Mouse (Mus musculus) intestine, postnatal 0 days (tissue): ENCODE data around the gene Cd69. TPM values are rescaled to one million over a fixed set of nuclear protein-coding genes. Genes with fewer than 3 reads are reported as not detected.

ENCODE experiments used
- ATAC-seq: fragments of 200-750 bp; cut with Nextera tagmentation; 2 replicates; pipeline ENCODE4 v1.8.0; 2017; ENCODE audit warnings: mild to moderate bottlenecking, moderate TSS enrichment, moderate library complexity
- H3K27ac ChIP-seq: fragments of 300-500 bp; sonication (generic); 2 replicates; pipeline ENCODE4 v1.5.1; 2014; ENCODE audit warnings: mild to moderate bottlenecking, low read depth, low read length, moderate library complexity
- H3K27me3 ChIP-seq: fragments of 300-500 bp; sonication (generic); replicated peaks from 2 replicates; pipeline ENCODE4 v1.6.1; 2014; ENCODE audit warnings: low read length, mixed read lengths; ENCODE audit not compliant: control insufficient read depth, insufficient read depth
- H3K36me3 ChIP-seq: fragments of 300-500 bp; sonication (generic); 2 replicates; pipeline ENCODE4 v1.6.1; 2014; ENCODE audit warnings: mild to moderate bottlenecking, moderate library complexity; ENCODE audit not compliant: control insufficient read depth, insufficient read depth
- H3K4me1 ChIP-seq: fragments of 300-500 bp; sonication (generic); replicated peaks from 2 replicates; pipeline ENCODE4 v1.6.1; 2014; ENCODE audit warnings: antibody characterized with exemption, low read length, mixed read lengths; ENCODE audit not compliant: control insufficient read depth, insufficient read depth
- H3K4me2 ChIP-seq: fragments of 300-500 bp; sonication (generic); replicated peaks from 2 replicates; pipeline ENCODE4 v1.6.1; 2014; ENCODE audit warnings: low read depth, mild to moderate bottlenecking, moderate library complexity
- H3K4me3 ChIP-seq: fragments of 300-500 bp; sonication (generic); 2 replicates; pipeline ENCODE4 v1.5.1; 2014; ENCODE audit warnings: low read depth, low read length
- H3K9ac ChIP-seq: fragments of 300-500 bp; sonication (generic); 2 replicates; pipeline ENCODE4 v1.6.1; 2014; ENCODE audit warnings: mild to moderate bottlenecking, low read depth, low read length
- H3K9me3 ChIP-seq: fragments of 300-500 bp; sonication (generic); 2 replicates; pipeline ENCODE4 v1.6.1; 2016; ENCODE audit warnings: mixed run types; ENCODE audit not compliant: control insufficient read depth
- CTCF ChIP-seq: sonication (generic); IDR thresholded peaks from 2 replicates; pipeline ENCODE4 v1.5.1; 2016; ENCODE audit warnings: low read depth, mild to moderate bottlenecking, control low read depth, antibody characterized with exemption, moderate library complexity
- WGBS: fragments of 180-500 bp; shearing (Covaris S2); extraction: QIAGEN DNeasy Blood & Tissue Kit; methylation state at CpG from one replicate; pipeline ENCODE4 v1.1.7; 2014; 5-methylcytosine and 5-hydroxymethylcytosine counted together
- polyA plus RNA-seq: library from polyadenylated mRNA; unstranded; fragments of >200 nt; fragmentation: Nextera tagmentation; extraction: Ambion mirVana; gene quantifications from 2 replicates; pipeline ENCODE4 v1.2.1, GENCODE M21; 2015

Cd69 gene
- polyA plus RNA-seq, 1 experiment from 2014 or later = 0.16 TPM

DNA sequence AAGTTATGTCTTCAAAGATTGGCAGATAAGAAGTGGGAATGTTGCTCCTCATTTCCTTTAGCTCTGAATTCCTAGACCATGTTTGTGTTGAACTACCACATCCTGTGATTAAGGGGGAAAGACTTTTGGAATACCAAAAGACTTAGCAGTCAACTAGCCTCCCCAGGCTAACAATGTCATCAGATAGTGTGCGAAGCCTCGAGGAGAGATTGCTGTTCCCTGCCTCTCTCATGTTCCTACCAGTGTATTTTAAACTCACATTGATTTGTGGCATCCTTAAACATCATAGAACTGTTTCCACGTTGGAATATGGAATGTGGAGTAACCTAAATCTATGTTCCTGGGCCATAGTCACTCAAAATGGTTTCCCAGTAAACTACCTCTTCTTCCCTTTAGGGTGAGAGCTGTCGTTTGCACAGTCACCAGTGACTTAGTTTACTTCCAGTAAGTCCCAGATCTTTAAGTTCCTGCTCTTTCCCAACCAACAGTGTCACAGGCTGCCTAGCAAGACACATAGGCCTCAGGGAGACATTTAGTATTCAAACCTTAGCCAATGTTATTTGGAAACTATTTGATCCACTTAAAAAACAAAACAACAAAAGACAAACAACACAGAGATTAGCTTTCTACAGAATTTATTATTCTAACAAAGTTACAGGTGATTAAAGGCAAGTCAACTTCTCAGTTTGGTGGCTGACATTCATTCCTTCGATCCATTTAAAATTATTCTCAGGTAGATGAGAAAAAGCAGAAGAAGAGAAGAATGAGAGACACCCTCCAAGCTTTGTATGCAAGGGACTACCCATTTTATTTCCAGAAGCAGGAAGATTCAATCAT, 43.0 kb downstream of the Cd69 start:
- no peak for TF ChIP-seq CTCF
- Histone ChIP-seq H3K4me3 (no peak overlapping the region), H3K27me3 (no peaks in the 10 kb centered on the region), H3K27ac (peak overlapping the region; percentile 35; the same call in 1 of the 2 replicates), H3K4me1 (peaks cover 16% of the 10 kb centered on the region; the same call in 1 of the 2 replicates), H3K36me3 (peaks cover 2% of the 10 kb centered on the region), H3K9ac (no peak overlapping the region), H3K4me2 (no peak overlapping the region), H3K9me3 (no peaks in the 10 kb centered on the region)
- ATAC-seq = no peak
- WGBS = 73% methylated on average over 5 of the region's 5 CpGs

DNA sequence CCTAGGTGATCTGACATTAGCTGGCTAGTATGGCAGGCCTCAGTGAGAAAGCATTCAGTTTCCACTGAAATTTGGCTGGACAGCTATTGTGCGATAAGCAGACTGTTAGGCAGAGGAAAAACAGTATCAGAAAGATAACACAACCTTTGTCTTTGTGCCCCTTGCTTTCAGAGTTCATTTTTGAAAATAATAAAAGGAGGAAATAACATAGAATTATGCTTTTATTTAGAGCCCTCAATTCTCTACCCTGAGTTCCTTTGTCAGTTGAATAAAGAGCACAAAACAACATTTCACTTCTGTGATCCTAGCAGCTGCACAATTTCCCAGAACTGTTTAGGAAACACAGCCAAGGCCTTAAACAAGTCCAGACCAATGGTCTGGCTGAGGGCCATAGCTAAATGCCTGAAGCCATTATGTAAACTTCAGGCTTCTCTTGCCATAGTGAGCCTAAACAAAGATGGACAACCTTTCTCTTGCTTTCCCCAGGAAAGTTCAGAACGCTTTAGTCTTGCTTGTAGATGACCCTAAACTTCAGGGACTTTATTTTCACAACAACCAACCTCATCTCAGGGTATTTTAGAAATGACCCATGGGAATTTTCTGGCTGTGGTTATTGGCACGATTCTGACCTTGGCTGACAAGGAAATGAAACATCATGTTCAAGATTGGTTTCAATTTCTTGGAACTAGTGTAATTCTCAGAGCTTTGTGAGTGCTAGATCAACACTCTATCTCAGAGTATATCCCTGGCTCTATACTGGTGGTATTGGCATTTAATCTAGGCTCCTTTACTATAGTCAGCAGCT, 45.3 kb downstream of the Cd69 start:
- ATAC-seq = peak; percentile 58
- no peak overlapping the region for H3K9ac ChIP-seq
- peak overlapping the region; percentile 91 for H3K27ac ChIP-seq
- WGBS = 34% methylated on average over 3 of the region's 3 CpGs
- H3K4me1 ChIP-seq = peaks cover 10% of the 10 kb centered on the region; the same call in 1 of the 2 replicates
- H3K27me3 ChIP-seq = no peaks in the 10 kb centered on the region
- no peak overlapping the region for H3K4me2 ChIP-seq
- no peaks in the 10 kb centered on the region for H3K9me3 ChIP-seq
- no peak for TF ChIP-seq CTCF
- H3K36me3 ChIP-seq = peaks cover 6% of the 10 kb centered on the region
- H3K4me3 ChIP-seq = no peak overlapping the region

DNA sequence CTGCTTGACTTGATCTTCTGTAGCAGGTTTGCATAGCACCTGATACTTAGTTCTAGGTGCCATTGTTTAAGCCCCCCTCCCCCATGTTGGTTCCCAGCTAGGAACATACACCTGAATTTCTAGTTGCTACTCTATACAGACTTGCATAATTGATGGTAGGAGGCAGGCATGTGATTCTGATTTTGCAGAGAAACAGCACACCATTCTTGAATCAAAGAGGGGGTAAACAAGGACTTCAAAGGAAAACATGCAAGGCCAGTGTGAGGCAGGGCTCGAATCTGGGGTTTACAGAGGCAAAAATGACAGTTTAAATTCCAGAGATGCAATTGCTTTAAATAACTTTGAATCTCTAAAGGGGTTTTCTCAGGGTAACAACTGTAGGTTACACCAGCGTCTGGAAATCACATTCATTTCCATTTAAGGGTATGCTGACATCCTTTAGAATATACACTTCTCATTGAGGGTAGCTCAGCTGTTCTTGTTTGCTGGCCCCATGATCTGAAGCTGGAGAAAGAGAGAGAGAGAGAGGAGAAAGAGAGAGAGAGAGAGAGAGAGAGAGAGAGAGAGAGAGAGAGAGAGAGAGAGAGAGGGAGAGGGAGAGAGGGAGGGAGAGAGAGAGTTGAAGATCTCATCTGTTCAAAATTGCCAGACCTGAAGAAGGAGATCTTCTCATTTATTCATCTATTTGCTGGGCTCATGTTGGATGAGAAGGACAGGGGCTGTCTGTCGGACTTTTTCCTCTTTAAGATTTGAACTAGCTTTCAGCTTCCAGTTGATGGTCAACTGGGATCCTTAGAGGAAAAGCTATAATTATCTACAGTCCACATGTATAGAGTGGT, 46.1 kb downstream of the Cd69 start:
- H3K4me3 ChIP-seq = no peak overlapping the region
- H3K4me2 ChIP-seq = no peak overlapping the region
- no peak overlapping the region for H3K9ac ChIP-seq
- no peaks in the 10 kb centered on the region for H3K9me3 ChIP-seq
- no peak for ATAC-seq
- peaks cover 10% of the 10 kb centered on the region; the same call in 1 of the 2 replicates for H3K4me1 ChIP-seq
- peaks cover 6% of the 10 kb centered on the region for H3K36me3 ChIP-seq
- peak overlapping the region; percentile 91 for H3K27ac ChIP-seq
- H3K27me3 ChIP-seq = no peaks in the 10 kb centered on the region
- WGBS = 52% methylated on average over 3 of the region's 3 CpGs
- TF ChIP-seq CTCF = no peak

DNA sequence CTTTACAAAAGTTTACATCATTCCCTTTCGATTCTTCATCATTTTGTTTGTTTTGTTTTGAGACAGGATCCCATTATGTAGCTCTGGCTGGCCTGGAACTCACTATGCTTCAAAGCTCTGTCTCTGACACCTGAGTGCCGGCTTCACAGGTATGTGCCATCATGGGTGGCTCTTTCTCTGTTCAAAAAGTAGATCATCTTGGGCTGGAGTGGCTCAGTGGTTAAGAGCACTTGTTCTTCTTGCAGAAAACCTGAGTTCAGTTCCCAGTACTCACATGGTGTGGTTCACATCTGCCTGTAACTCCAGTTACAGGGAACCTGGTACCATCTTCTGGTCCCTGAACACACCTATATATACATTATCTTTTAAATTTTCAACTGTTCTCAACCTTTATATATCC, 50.2 kb downstream of the Cd69 start:
- H3K27ac ChIP-seq = no peak overlapping the region
- no peak overlapping the region for H3K4me2 ChIP-seq
- no peak for ATAC-seq
- H3K27me3 ChIP-seq = no peaks in the 10 kb centered on the region
- TF ChIP-seq CTCF = no peak
- 76% methylated on average over 2 of the region's 2 CpGs for WGBS
- H3K9ac ChIP-seq = no peak overlapping the region
- no peaks in the 10 kb centered on the region for H3K4me1 ChIP-seq
- no peaks in the 10 kb centered on the region for H3K9me3 ChIP-seq
- no peak overlapping the region for H3K4me3 ChIP-seq
- peaks cover 6% of the 10 kb centered on the region; the same call in 1 of the 2 replicates for H3K36me3 ChIP-seq

DNA sequence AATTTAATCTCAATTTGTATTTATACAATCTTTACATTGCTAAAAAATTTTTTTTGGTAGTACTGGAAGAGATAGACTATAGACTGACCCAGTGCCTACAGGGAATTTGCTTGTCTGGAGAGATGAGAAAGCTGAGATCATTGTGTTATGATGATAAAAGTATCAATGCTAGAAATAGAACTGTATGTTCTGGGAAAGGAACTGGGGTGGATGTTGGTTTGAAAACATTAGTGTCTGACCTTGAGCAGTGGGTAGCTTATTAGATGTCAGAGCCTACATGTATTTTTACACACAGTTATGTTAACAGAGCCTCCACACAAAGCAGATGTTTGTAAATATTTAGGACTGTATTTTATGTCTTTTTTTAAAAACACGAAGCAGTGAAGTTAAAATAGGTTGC, 51.1 kb downstream of the Cd69 start:
- Histone ChIP-seq H3K27ac (no peak overlapping the region), H3K4me1 (no peaks in the 10 kb centered on the region), H3K9ac (no peak overlapping the region), H3K9me3 (no peaks in the 10 kb centered on the region), H3K4me3 (no peak overlapping the region), H3K27me3 (no peaks in the 10 kb centered on the region), H3K4me2 (no peak overlapping the region), H3K36me3 (peaks cover 6% of the 10 kb centered on the region; the same call in 1 of the 2 replicates)
- TF ChIP-seq CTCF = no peak
- ATAC-seq = no peak
- WGBS = 65% methylated on average over 1 of the region's 1 CpGs
